Mouse (Mus musculus): ENCODE results near the gene Irf6. TPM values are rescaled to one million over a fixed set of nuclear protein-coding genes. Genes with fewer than 3 reads are reported as not detected.

The Irf6 gene
- polyA plus RNA-seq, 1 experiment from 2014 or later, result 3.1 TPM

- H3K9me3 ChIP-seq, result no peaks in the 10 kb centered on the region
- no peak overlapping the region for H3K9ac ChIP-seq
- 77% methylated on average over 8 of the region's 8 CpGs for WGBS
- no peak for ATAC-seq (ENCODE audit: low FRiP score, low read depth)
- H3K4me3 ChIP-seq, result no peak overlapping the region
- H3K27me3 ChIP-seq (replicated peaks), result peaks cover 33% of the 10 kb centered on the region
- no peak overlapping the region for H3K4me2 ChIP-seq (replicated peaks)
- H3K36me3 ChIP-seq, result no peaks in the 10 kb centered on the region
- H3K27ac ChIP-seq, result no peak overlapping the region
- peaks cover 14% of the 10 kb centered on the region for H3K4me1 ChIP-seq
These were observed 4.2 kb downstream of the Irf6 start for GRCm38 (mm10) chr1:193157111-193157492.

- no peaks in the 10 kb centered on the region for H3K36me3 ChIP-seq
- no peak overlapping the region for H3K27ac ChIP-seq
These were observed 6.3 kb downstream of the Irf6 start for GRCm38 (mm10) chr1:193159163-193159562.

GRCm38 (mm10) chr1:193159613-193160012, 6.7 kb downstream of the Irf6 start:
- Histone ChIP-seq H3K4me2 (replicated peaks) (no peak overlapping the region), H3K9ac (no peak overlapping the region), H3K27me3 (replicated peaks) (peaks cover 9% of the 10 kb centered on the region; the same call in 1 of the 2 replicates), H3K36me3 (no peaks in the 10 kb centered on the region), H3K4me1 (peaks cover 6% of the 10 kb centered on the region), H3K4me3 (no peak overlapping the region), H3K27ac (no peak overlapping the region), H3K9me3 (no peaks in the 10 kb centered on the region)
- 54% methylated on average over 1 of the region's 1 CpGs for WGBS
- ATAC-seq (ENCODE audit: low FRiP score, low read depth), result no peak

More at GRCm38 (mm10) chr1:193159163-193159562, 6.3 kb downstream of the Irf6 start:
- Histone ChIP-seq H3K4me2 (replicated peaks) (no peak overlapping the region), H3K9ac (no peak overlapping the region), H3K4me1 (peaks cover 6% of the 10 kb centered on the region), H3K27me3 (replicated peaks) (peaks cover 13% of the 10 kb centered on the region), H3K4me3 (no peak overlapping the region), H3K9me3 (no peaks in the 10 kb centered on the region)
- ATAC-seq (ENCODE audit: low FRiP score, low read depth), result no peak
- 62% methylated on average over 3 of the region's 3 CpGs for WGBS

GRCm38 (mm10) chr1:193160317-193161032, 7.6 kb downstream of the Irf6 start:
- H3K27me3 ChIP-seq (replicated peaks), result peaks cover 2% of the 10 kb centered on the region; the same call in 1 of the 2 replicates
- H3K4me2 ChIP-seq (replicated peaks), result peak overlapping the region; percentile 55
- H3K4me3 ChIP-seq, result no peak overlapping the region
- no peaks in the 10 kb centered on the region for H3K36me3 ChIP-seq
- no peak overlapping the region for H3K27ac ChIP-seq
- H3K9me3 ChIP-seq, result no peaks in the 10 kb centered on the region
- H3K4me1 ChIP-seq, result peaks cover 6% of the 10 kb centered on the region
- ATAC-seq (ENCODE audit: low FRiP score, low read depth), result no peak
- no peak overlapping the region for H3K9ac ChIP-seq
- 17% methylated on average over 18 of the region's 18 CpGs for WGBS

- WGBS, result 90% methylated on average over 3 of the region's 3 CpGs
- Histone ChIP-seq H3K4me1 (peaks cover 9% of the 10 kb centered on the region), H3K36me3 (no peaks in the 10 kb centered on the region), H3K4me2 (replicated peaks) (no peak within 1 kb of the TSS), H3K9me3 (no peaks in the 10 kb centered on the region), H3K9ac (no peak within 1 kb of the TSS), H3K27ac (no peak within 1 kb of the TSS), H3K4me3 (no peak within 1 kb of the TSS), H3K27me3 (replicated peaks) (no peaks in the 10 kb centered on the region)
- ATAC-seq (ENCODE audit: low FRiP score, low read depth), result no peak
These were observed 14.8 kb downstream of the Irf6 start, which contains the start of gene A130010J15Rik for GRCm38 (mm10) chr1:193167746-193168145. Gene A130010J15Rik, plus strand, starts transcription at chr1:193168046.

- no peak overlapping the region for H3K27ac ChIP-seq
- no peak overlapping the region for H3K9ac ChIP-seq
- no peak overlapping the region for H3K4me2 ChIP-seq (replicated peaks)
- H3K4me3 ChIP-seq, result no peak overlapping the region
- no peaks in the 10 kb centered on the region for H3K27me3 ChIP-seq (replicated peaks)
- WGBS, result 89% methylated on average over 7 of the region's 7 CpGs
- ATAC-seq (ENCODE audit: low FRiP score, low read depth), result no peak
- H3K36me3 ChIP-seq, result no peaks in the 10 kb centered on the region
- H3K4me1 ChIP-seq, result peaks cover 14% of the 10 kb centered on the region
- no peaks in the 10 kb centered on the region for H3K9me3 ChIP-seq
These were observed 16.3 kb downstream of the Irf6 start for GRCm38 (mm10) chr1:193169228-193169627.

GRCm38 (mm10) chr1:193169856-193170255, 16.9 kb downstream of the Irf6 start:
- Histone ChIP-seq H3K4me3 (no peak overlapping the region), H3K36me3 (no peaks in the 10 kb centered on the region), H3K4me2 (replicated peaks) (no peak overlapping the region), H3K9me3 (no peaks in the 10 kb centered on the region), H3K9ac (no peak overlapping the region), H3K4me1 (peaks cover 20% of the 10 kb centered on the region), H3K27ac (no peak overlapping the region), H3K27me3 (replicated peaks) (no peaks in the 10 kb centered on the region)
- WGBS, result 88% methylated on average over 2 of the region's 2 CpGs
- no peak for ATAC-seq (ENCODE audit: low FRiP score, low read depth)

- Histone ChIP-seq H3K4me3 (peak overlapping the region; percentile 67), H3K27ac (peak overlapping the region; percentile 60), H3K4me1 (peaks cover 22% of the 10 kb centered on the region), H3K36me3 (no peaks in the 10 kb centered on the region), H3K27me3 (replicated peaks) (no peaks in the 10 kb centered on the region), H3K9ac (peak overlapping the region; percentile 72), H3K9me3 (no peaks in the 10 kb centered on the region), H3K4me2 (replicated peaks) (peak overlapping the region; percentile 61)
- under 1% methylated on average over 48 of the region's 48 CpGs for WGBS
- ATAC-seq (ENCODE audit: low FRiP score, low read depth), result peak; percentile 99
These were observed 20.3 kb downstream of the Irf6 start for GRCm38 (mm10) chr1:193172991-193173809.

GRCm38 (mm10) chr1:193173810-193174129, 20.9 kb downstream of the Irf6 start:
- H3K27me3 ChIP-seq (replicated peaks), result no peaks in the 10 kb centered on the region
- peak overlapping the region; percentile 67 for H3K4me3 ChIP-seq
- peak overlapping the region; percentile 60 for H3K27ac ChIP-seq
- H3K9me3 ChIP-seq, result no peaks in the 10 kb centered on the region
- WGBS, result 19% methylated on average over 9 of the region's 9 CpGs
- no peak for ATAC-seq (ENCODE audit: low FRiP score, low read depth)
- H3K9ac ChIP-seq, result peak overlapping the region; percentile 66
- H3K4me1 ChIP-seq, result peaks cover 22% of the 10 kb centered on the region
- no peaks in the 10 kb centered on the region for H3K36me3 ChIP-seq
- H3K4me2 ChIP-seq (replicated peaks), result peak overlapping the region; percentile 61

- Histone ChIP-seq H3K27me3 (replicated peaks) (no peaks in the 10 kb centered on the region), H3K36me3 (no peaks in the 10 kb centered on the region), H3K4me3 (peak overlapping the region; percentile 67), H3K4me2 (replicated peaks) (peak overlapping the region; percentile 61), H3K4me1 (peaks cover 22% of the 10 kb centered on the region), H3K9ac (peak overlapping the region; percentile 66; the same call in 1 of the 2 replicates), H3K9me3 (no peaks in the 10 kb centered on the region), H3K27ac (no peak overlapping the region)
- ATAC-seq (ENCODE audit: low FRiP score, low read depth), result no peak
- 89% methylated on average over 13 of the region's 13 CpGs for WGBS
These were observed 21.3 kb downstream of the Irf6 start for GRCm38 (mm10) chr1:193174143-193174733.

GRCm38 (mm10) chr1:193181104-193181503, 28.2 kb downstream of the Irf6 start:
- Histone ChIP-seq H3K36me3 (no peaks in the 10 kb centered on the region), H3K4me3 (no peak overlapping the region), H3K4me2 (replicated peaks) (no peak overlapping the region), H3K9me3 (no peaks in the 10 kb centered on the region), H3K27ac (no peak overlapping the region), H3K9ac (no peak overlapping the region), H3K4me1 (no peaks in the 10 kb centered on the region), H3K27me3 (replicated peaks) (no peaks in the 10 kb centered on the region)
- 82% methylated on average over 3 of the region's 3 CpGs for WGBS
- ATAC-seq (ENCODE audit: low FRiP score, low read depth), result no peak

GRCm38 (mm10) chr1:193188257-193188656, 35.3 kb downstream of the Irf6 start:
- Histone ChIP-seq H3K9me3 (no peaks in the 10 kb centered on the region), H3K27me3 (replicated peaks) (no peaks in the 10 kb centered on the region), H3K9ac (no peak overlapping the region), H3K36me3 (no peaks in the 10 kb centered on the region), H3K4me3 (no peak overlapping the region), H3K27ac (no peak overlapping the region), H3K4me2 (replicated peaks) (no peak overlapping the region), H3K4me1 (peaks cover 6% of the 10 kb centered on the region; the same call in 1 of the 2 replicates)
- ATAC-seq (ENCODE audit: low FRiP score, low read depth), result no peak
- 85% methylated on average over 6 of the region's 6 CpGs for WGBS
